30 mouse cellular contexts compared by ENCODE assay signal in the genomic region with DNA sequence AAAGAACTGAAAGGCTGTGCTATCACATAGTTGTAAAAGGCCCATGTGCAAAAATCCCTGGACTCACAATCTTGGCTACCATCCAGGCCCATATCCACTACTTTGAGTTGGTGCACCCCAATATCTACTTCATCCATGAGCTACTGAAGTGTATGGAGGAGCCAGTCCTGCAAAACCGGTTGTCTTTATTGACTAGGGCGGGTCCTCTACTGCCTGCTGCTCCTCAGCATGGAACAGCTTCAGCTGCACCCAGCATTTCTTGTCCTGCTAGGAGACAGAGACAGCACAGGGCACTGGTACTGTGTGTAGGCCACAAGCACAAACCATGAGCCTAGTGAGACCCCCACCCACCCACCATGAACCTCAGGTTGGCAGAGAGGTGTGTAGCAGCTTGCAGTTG. TPM values are rescaled to one million over a fixed set of nuclear protein-coding genes. Genes with fewer than 3 reads are reported as not detected.
DNase-seq lines count a peak whose midpoint lies in the region; ATAC-seq lines count a peak whose summit lies in the region.
"Had no signal": no experiment of that assay in that cellular context is flagged by ENCODE, and none has a peak within 500 bp of the region (broad histone marks: within the 10 kb centered on the region; RNA-seq: fewer than 3 reads in every experiment).

No protein-coding gene starts in this region.

- no peak overlapping the region for H3K27ac ChIP-seq in kidney, embryonic 16.5 days (ENCODE audit: low read length)
- H3K27ac ChIP-seq in intestine, embryonic 16.5 days (ENCODE audit: low read length), result no peak overlapping the region
- H3K27ac ChIP-seq in stomach, embryonic 16.5 days (ENCODE audit: low read length), result no peak overlapping the region
- no peak overlapping the region for H3K27ac ChIP-seq in forebrain, embryonic 13.5 days
- H3K27ac ChIP-seq: embryonic facial prominence, embryonic 12.5 days; embryonic facial prominence, embryonic 15.5 days; forebrain, embryonic 15.5 days; heart, embryonic 15.5 days; hindbrain, embryonic 10.5 days; hindbrain, embryonic 13.5 days had no signal

- no peak overlapping the region for H3K4me2 ChIP-seq in kidney, embryonic 16.5 days (replicated peaks; ENCODE audit: low read depth, low read length)
- no peak overlapping the region for H3K4me2 ChIP-seq in intestine, embryonic 16.5 days (ENCODE audit: low read depth, low read length)
- no peak overlapping the region for H3K4me2 ChIP-seq in stomach, embryonic 16.5 days (ENCODE audit: low read depth, low read length)
- no peak overlapping the region for H3K4me2 ChIP-seq in forebrain, embryonic 13.5 days
- H3K4me2 ChIP-seq: embryonic facial prominence, embryonic 12.5 days; embryonic facial prominence, embryonic 15.5 days; forebrain, embryonic 15.5 days; heart, embryonic 12.5 days; heart, embryonic 15.5 days; hindbrain, embryonic 13.5 days had no signal

- H3K9ac ChIP-seq in kidney, embryonic 16.5 days (replicated peaks; ENCODE audit: low read length), result no peak overlapping the region
- no peak overlapping the region for H3K9ac ChIP-seq in intestine, embryonic 16.5 days (ENCODE audit: low read depth, low read length)
- H3K9ac ChIP-seq in stomach, embryonic 16.5 days (ENCODE audit: low read length), result no peak overlapping the region
- no peak overlapping the region for H3K9ac ChIP-seq in forebrain, embryonic 13.5 days
- H3K9ac ChIP-seq: embryonic facial prominence, embryonic 12.5 days; embryonic facial prominence, embryonic 15.5 days; forebrain, embryonic 15.5 days; heart, embryonic 12.5 days; heart, embryonic 15.5 days; hindbrain, embryonic 13.5 days had no signal

- no peaks in the 10 kb centered on the region for H3K9me3 ChIP-seq in kidney, embryonic 16.5 days (ENCODE audit: low read length)
- no peaks in the 10 kb centered on the region for H3K9me3 ChIP-seq in intestine, embryonic 16.5 days (ENCODE audit: control insufficient read depth, low read length)
- H3K9me3 ChIP-seq in stomach, embryonic 16.5 days (replicated peaks; ENCODE audit: control insufficient read depth, low read length), result no peaks in the 10 kb centered on the region
- H3K9me3 ChIP-seq in forebrain, embryonic 13.5 days (replicated peaks), result no peaks in the 10 kb centered on the region
- H3K9me3 ChIP-seq: embryonic facial prominence, embryonic 12.5 days; embryonic facial prominence, embryonic 15.5 days; forebrain, embryonic 15.5 days; heart, embryonic 12.5 days; heart, embryonic 15.5 days; hindbrain, embryonic 10.5 days; hindbrain, embryonic 13.5 days had no signal

- H3K4me1 ChIP-seq in kidney, embryonic 16.5 days (ENCODE audit: insufficient read depth, low read length), result no peaks in the 10 kb centered on the region
- H3K4me1 ChIP-seq in intestine, embryonic 16.5 days (ENCODE audit: control insufficient read depth, insufficient read depth, low read length), result no peaks in the 10 kb centered on the region
- no peaks in the 10 kb centered on the region for H3K4me1 ChIP-seq in stomach, embryonic 16.5 days (ENCODE audit: control insufficient read depth, insufficient read depth, low read length)
- H3K4me1 ChIP-seq in forebrain, embryonic 13.5 days, result no peaks in the 10 kb centered on the region
- H3K4me1 ChIP-seq: embryonic facial prominence, embryonic 12.5 days; embryonic facial prominence, embryonic 15.5 days; forebrain, embryonic 15.5 days; heart, embryonic 12.5 days; heart, embryonic 15.5 days; hindbrain, embryonic 10.5 days; hindbrain, embryonic 13.5 days had no signal

- 70% methylated on average over 2 of the region's 2 CpGs for WGBS in kidney, embryonic 16.5 days
- WGBS in intestine, embryonic 16.5 days, result 56% methylated on average over 2 of the region's 2 CpGs
- 62% methylated on average over 2 of the region's 2 CpGs for WGBS in stomach, embryonic 16.5 days
- 76% methylated on average over 2 of the region's 2 CpGs for WGBS in forebrain, embryonic 13.5 days

- H3K4me3 ChIP-seq in kidney, embryonic 16.5 days (ENCODE audit: low read length), result no peak overlapping the region
- H3K4me3 ChIP-seq in intestine, embryonic 16.5 days (ENCODE audit: low read length), result no peak overlapping the region
- H3K4me3 ChIP-seq in stomach, embryonic 16.5 days (replicated peaks; ENCODE audit: low read length), result no peak overlapping the region
- no peak overlapping the region for H3K4me3 ChIP-seq in forebrain, embryonic 13.5 days
- H3K4me3 ChIP-seq: embryonic facial prominence, embryonic 12.5 days; embryonic facial prominence, embryonic 15.5 days; forebrain, embryonic 15.5 days; heart, embryonic 12.5 days; heart, embryonic 15.5 days; hindbrain, embryonic 10.5 days; hindbrain, embryonic 13.5 days had no signal

- ATAC-seq in kidney, embryonic 16.5 days (ENCODE audit: low FRiP score, low TSS enrichment), result 0 out of 2 replicates have a peak, but pooled peaks have one; percentile 39
- peak; percentile 86 for ATAC-seq in intestine, embryonic 16.5 days
- peak; percentile 62 for ATAC-seq in stomach, embryonic 16.5 days (ENCODE audit: insufficient read depth, low FRiP score)
- no peak for ATAC-seq in forebrain, embryonic 13.5 days
- ATAC-seq: forebrain, embryonic 15.5 days; Patski had no signal

- H3K27me3 ChIP-seq in kidney, embryonic 16.5 days (ENCODE audit: insufficient read depth, low read length), result no peaks in the 10 kb centered on the region
- no peaks in the 10 kb centered on the region for H3K27me3 ChIP-seq in intestine, embryonic 16.5 days (replicated peaks; ENCODE audit: control insufficient read depth, insufficient read depth, low read length)
- no peaks in the 10 kb centered on the region for H3K27me3 ChIP-seq in stomach, embryonic 16.5 days (ENCODE audit: control insufficient read depth, insufficient read depth, low read length)
- no peaks in the 10 kb centered on the region for H3K27me3 ChIP-seq in forebrain, embryonic 13.5 days
- H3K27me3 ChIP-seq: CH12.LX; embryonic facial prominence, embryonic 12.5 days; embryonic facial prominence, embryonic 15.5 days; forebrain, embryonic 15.5 days; heart, embryonic 12.5 days; heart, embryonic 15.5 days; hindbrain, embryonic 13.5 days; Patski had no signal

- DNase-seq in kidney, adult 9 months, result no peak
- DNase-seq in urinary bladder, postnatal 14 days (ENCODE audit: low spot score), result peak; percentile 37
- no peak for DNase-seq in urinary bladder, postnatal 10 days (ENCODE audit: low spot score)
- no peak for DNase-seq in right cerebral cortex, postnatal 25 days
- DNase-seq: adrenal gland, postnatal 10 days; adrenal gland, postnatal 36 days; B cell, adult 2 months; cerebellum, adult 18-20 months; cerebellum, adult 9-10 months; cerebellum, postnatal 25 days; gastrocnemius, postnatal 25 days; heart, adult 18-20 months; heart, postnatal 10 days; heart, postnatal 36 days had no signal

- no peaks in the 10 kb centered on the region for H3K36me3 ChIP-seq in kidney, embryonic 16.5 days (ENCODE audit: insufficient read depth, low read length)
- H3K36me3 ChIP-seq in intestine, embryonic 16.5 days (ENCODE audit: control insufficient read depth, insufficient read depth, low read length), result no peaks in the 10 kb centered on the region
- H3K36me3 ChIP-seq in stomach, embryonic 16.5 days (ENCODE audit: control insufficient read depth, insufficient read depth, low read length), result no peaks in the 10 kb centered on the region
- no peaks in the 10 kb centered on the region for H3K36me3 ChIP-seq in forebrain, embryonic 13.5 days (ENCODE audit: poor library complexity, severe bottlenecking)
- H3K36me3 ChIP-seq: embryonic facial prominence, embryonic 12.5 days; embryonic facial prominence, embryonic 15.5 days; forebrain, embryonic 15.5 days; G1E; heart, embryonic 12.5 days; heart, embryonic 15.5 days; hindbrain, embryonic 10.5 days; hindbrain, embryonic 13.5 days had no signal

RNA-seq across cellular contexts. Expression of a gene that starts 18.0 kb away (rescaled TPM):
- not detected in 2 replicates for polyA plus RNA-seq in kidney, embryonic 16.5 days (2015; fragmentation: Nextera tagmentation; extraction: Ambion mirVana)
- not detected in 2 replicates for polyA plus RNA-seq in intestine, embryonic 16.5 days (2015; fragmentation: Nextera tagmentation; extraction: Ambion mirVana)
- polyA plus RNA-seq in stomach, embryonic 16.5 days (2015; fragmentation: Nextera tagmentation; extraction: Ambion mirVana), result not detected in 2 replicates
- polyA plus RNA-seq in forebrain, embryonic 13.5 days (2015; fragmentation: Nextera tagmentation; extraction: Ambion mirVana), result not detected in 2 replicates
- polyA plus RNA-seq: embryonic facial prominence, embryonic 12.5 days; embryonic facial prominence, embryonic 15.5 days; forebrain, embryonic 11.5 days; forebrain, embryonic 15.5 days; G1E; gonadal fat pad, adult 2 months; heart, embryonic 12.5 days; heart, embryonic 15.5 days; hindbrain, embryonic 10.5 days; hindbrain, embryonic 13.5 days; Patski had no signal

RNA-seq across cellular contexts. Expression of a gene that starts 58.0 kb away (rescaled TPM):
- polyA plus RNA-seq in kidney, embryonic 16.5 days (2015; fragmentation: Nextera tagmentation; extraction: Ambion mirVana), result not detected in 2 replicates
- polyA plus RNA-seq in intestine, embryonic 16.5 days (2015; fragmentation: Nextera tagmentation; extraction: Ambion mirVana), result not detected in 2 replicates
- polyA plus RNA-seq in stomach, embryonic 16.5 days (2015; fragmentation: Nextera tagmentation; extraction: Ambion mirVana), result 1.6 and 2.4 TPM in 2 replicates
- not detected in 2 replicates for polyA plus RNA-seq in forebrain, embryonic 13.5 days (2015; fragmentation: Nextera tagmentation; extraction: Ambion mirVana)
- polyA plus RNA-seq: embryonic facial prominence, embryonic 12.5 days; forebrain, embryonic 11.5 days; forebrain, embryonic 15.5 days; G1E; gonadal fat pad, adult 2 months; heart, embryonic 12.5 days; heart, embryonic 15.5 days; hindbrain, embryonic 10.5 days; hindbrain, embryonic 13.5 days; Patski had no signal
